Mouse (Mus musculus) intestine, embryonic 15.5 days (tissue): ENCODE measurements at regions not wholly inside any gene's neighbourhood (a gene's known extent, or its start where the extent isn't known, plus 50 kb on each side); places are given as distances from the start of the nearest gene placed in this dataset.

Experiments used
- ATAC-seq: fragments of 200-750 bp; cut with Nextera tagmentation; 2 replicates; pipeline ENCODE4 v1.8.0; 2017; ENCODE audit warnings: moderate TSS enrichment, moderate library complexity
- H3K27ac ChIP-seq: fragments of 300-500 bp; sonication (generic); 2 replicates; pipeline ENCODE4 v1.5.1; 2015; ENCODE audit warnings: mild to moderate bottlenecking, inconsistent platforms
- H3K27me3 ChIP-seq: fragments of 300-500 bp; sonication (generic); replicated peaks from 2 replicates; pipeline ENCODE4 v1.6.1; 2015; ENCODE audit warnings: inconsistent platforms
- H3K36me3 ChIP-seq: fragments of 300-500 bp; sonication (generic); 2 replicates; pipeline ENCODE4 v1.6.1; 2015; ENCODE audit warnings: inconsistent platforms
- H3K4me1 ChIP-seq: fragments of 300-500 bp; sonication (generic); replicated peaks from 2 replicates; pipeline ENCODE4 v1.6.1; 2015; ENCODE audit warnings: inconsistent platforms
- H3K4me2 ChIP-seq: fragments of 300-500 bp; sonication (generic); replicated peaks from 2 replicates; pipeline ENCODE4 v1.6.1; 2015; ENCODE audit warnings: mild to moderate bottlenecking, inconsistent platforms
- H3K4me3 ChIP-seq: fragments of 300-500 bp; sonication (generic); replicated peaks from 2 replicates; pipeline ENCODE4 v1.5.1; 2015; ENCODE audit warnings: inconsistent platforms
- H3K9ac ChIP-seq: fragments of 300-500 bp; sonication (generic); 2 replicates; pipeline ENCODE4 v1.6.1; 2015; ENCODE audit warnings: inconsistent platforms
- H3K9me3 ChIP-seq: fragments of 300-500 bp; sonication (generic); 2 replicates; pipeline ENCODE4 v1.6.1; 2016; ENCODE audit warnings: inconsistent platforms
- WGBS: fragments of 180-500 bp; shearing (Covaris S2); methylation state at CpG from one replicate; pipeline ENCODE4 v1.1.7; 2015; 5-methylcytosine and 5-hydroxymethylcytosine counted together

GRCm38 (mm10) chr1:186497333-186497732 lies 208.5 kb downstream of the Tgfb2 start:
- H3K4me1 ChIP-seq: no peaks in the 10 kb centered on the region
- H3K9me3 ChIP-seq: no peaks in the 10 kb centered on the region
- no peak overlapping the region for H3K9ac ChIP-seq
- no peaks in the 10 kb centered on the region for H3K36me3 ChIP-seq
- H3K27me3 ChIP-seq: no peaks in the 10 kb centered on the region
- no peak overlapping the region for H3K4me2 ChIP-seq
- 71% methylated on average over 2 of the region's 2 CpGs for WGBS
- ATAC-seq: peak; percentile 92
- H3K4me3 ChIP-seq: no peak overlapping the region
- no peak overlapping the region for H3K27ac ChIP-seq

- Histone ChIP-seq H3K36me3 (no peaks in the 10 kb centered on the region), H3K9me3 (no peaks in the 10 kb centered on the region), H3K4me3 (no peak overlapping the region), H3K9ac (no peak overlapping the region), H3K4me1 (no peaks in the 10 kb centered on the region), H3K27ac (no peak overlapping the region), H3K27me3 (no peaks in the 10 kb centered on the region), H3K4me2 (no peak overlapping the region)
- ATAC-seq: no peak
- 92% methylated on average over 5 of the region's 5 CpGs for WGBS
Observed at GRCm38 (mm10) chr1:186494411-186494783, 211.4 kb downstream of the Tgfb2 start.

- ATAC-seq: no peak
- 85% methylated on average over 14 of the region's 14 CpGs for WGBS
- Histone ChIP-seq H3K9me3 (no peaks in the 10 kb centered on the region), H3K27ac (no peak overlapping the region), H3K4me2 (no peak overlapping the region), H3K9ac (no peak overlapping the region), H3K4me3 (no peak overlapping the region), H3K27me3 (no peaks in the 10 kb centered on the region), H3K36me3 (no peaks in the 10 kb centered on the region), H3K4me1 (no peaks in the 10 kb centered on the region)
Observed at GRCm38 (mm10) chr1:186493664-186494410, 212.0 kb downstream of the Tgfb2 start.

- Histone ChIP-seq H3K4me1 (peaks cover 7% of the 10 kb centered on the region; the same call in 1 of the 2 replicates), H3K27me3 (no peaks in the 10 kb centered on the region), H3K4me2 (no peak overlapping the region), H3K4me3 (no peak overlapping the region), H3K36me3 (no peaks in the 10 kb centered on the region), H3K27ac (no peak overlapping the region), H3K9ac (no peak overlapping the region), H3K9me3 (no peaks in the 10 kb centered on the region)
- WGBS: 39% methylated on average over 8 of the region's 8 CpGs
- ATAC-seq: no peak
Observed at GRCm38 (mm10) chr1:186482177-186482576, 223.6 kb downstream of the Tgfb2 start.

- Histone ChIP-seq H3K36me3 (no peaks in the 10 kb centered on the region), H3K9ac (no peak overlapping the region), H3K4me2 (no peak overlapping the region), H3K9me3 (no peaks in the 10 kb centered on the region), H3K27ac (no peak overlapping the region), H3K4me1 (peaks cover 4% of the 10 kb centered on the region; the same call in 1 of the 2 replicates), H3K4me3 (no peak overlapping the region), H3K27me3 (no peaks in the 10 kb centered on the region)
- ATAC-seq: no peak
- 43% methylated on average over 1 of the region's 1 CpGs for WGBS
Observed at GRCm38 (mm10) chr1:186480019-186480418, 225.8 kb downstream of the Tgfb2 start.

- Histone ChIP-seq H3K27ac (no peak overlapping the region), H3K27me3 (no peaks in the 10 kb centered on the region), H3K4me3 (no peak overlapping the region), H3K36me3 (no peaks in the 10 kb centered on the region), H3K9ac (no peak overlapping the region), H3K9me3 (no peaks in the 10 kb centered on the region), H3K4me2 (no peak overlapping the region), H3K4me1 (peaks cover 4% of the 10 kb centered on the region; the same call in 1 of the 2 replicates)
- 59% methylated on average over 8 of the region's 8 CpGs for WGBS
- ATAC-seq: peak; percentile 69
Observed at GRCm38 (mm10) chr1:186478428-186479238, 227.2 kb downstream of the Tgfb2 start.

GRCm38 (mm10) chr1:186474844-186475243 lies 230.9 kb downstream of the Tgfb2 start:
- H3K9me3 ChIP-seq: no peaks in the 10 kb centered on the region
- no peak overlapping the region for H3K9ac ChIP-seq
- ATAC-seq: no peak
- WGBS: 57% methylated on average over 2 of the region's 2 CpGs
- no peak overlapping the region for H3K4me2 ChIP-seq
- H3K27me3 ChIP-seq: no peaks in the 10 kb centered on the region
- H3K36me3 ChIP-seq: no peaks in the 10 kb centered on the region
- no peak overlapping the region for H3K4me3 ChIP-seq
- H3K27ac ChIP-seq: no peak overlapping the region
- H3K4me1 ChIP-seq: peaks cover 4% of the 10 kb centered on the region; the same call in 1 of the 2 replicates

- H3K9me3 ChIP-seq: no peaks in the 10 kb centered on the region
- H3K9ac ChIP-seq: no peak overlapping the region
- no peak overlapping the region for H3K27ac ChIP-seq
- H3K4me1 ChIP-seq: peaks cover 4% of the 10 kb centered on the region; the same call in 1 of the 2 replicates
- WGBS: 68% methylated on average over 1 of the region's 1 CpGs
- H3K4me2 ChIP-seq: no peak overlapping the region
- H3K36me3 ChIP-seq: no peaks in the 10 kb centered on the region
- no peak for ATAC-seq
- H3K27me3 ChIP-seq: no peaks in the 10 kb centered on the region
- H3K4me3 ChIP-seq: no peak overlapping the region
Observed at GRCm38 (mm10) chr1:186474385-186474784, 231.4 kb downstream of the Tgfb2 start.

GRCm38 (mm10) chr1:186472955-186473354 lies 232.8 kb downstream of the Tgfb2 start:
- Histone ChIP-seq H3K9ac (no peak overlapping the region), H3K9me3 (no peaks in the 10 kb centered on the region), H3K4me3 (no peak overlapping the region), H3K27ac (no peak overlapping the region), H3K36me3 (no peaks in the 10 kb centered on the region), H3K27me3 (no peaks in the 10 kb centered on the region), H3K4me2 (no peak overlapping the region), H3K4me1 (no peaks in the 10 kb centered on the region)
- 64% methylated on average over 10 of the region's 10 CpGs for WGBS
- no peak for ATAC-seq

GRCm38 (mm10) chr1:186465526-186465925 lies 240.3 kb downstream of the Tgfb2 start:
- no peak overlapping the region for H3K4me2 ChIP-seq
- WGBS: 93% methylated on average over 5 of the region's 5 CpGs
- no peaks in the 10 kb centered on the region for H3K36me3 ChIP-seq
- no peaks in the 10 kb centered on the region for H3K9me3 ChIP-seq
- no peaks in the 10 kb centered on the region for H3K27me3 ChIP-seq
- no peak overlapping the region for H3K9ac ChIP-seq
- H3K4me3 ChIP-seq: no peak overlapping the region
- no peak overlapping the region for H3K27ac ChIP-seq
- ATAC-seq: no peak
- no peaks in the 10 kb centered on the region for H3K4me1 ChIP-seq

- Histone ChIP-seq H3K9ac (no peak overlapping the region), H3K4me1 (no peaks in the 10 kb centered on the region), H3K27me3 (no peaks in the 10 kb centered on the region), H3K36me3 (no peaks in the 10 kb centered on the region), H3K4me3 (no peak overlapping the region), H3K9me3 (no peaks in the 10 kb centered on the region), H3K4me2 (no peak overlapping the region), H3K27ac (no peak overlapping the region)
- WGBS: 82% methylated on average over 10 of the region's 10 CpGs
- no peak for ATAC-seq
Observed at GRCm38 (mm10) chr1:186460742-186461141, 245.0 kb downstream of the Tgfb2 start.

GRCm38 (mm10) chr1:186458099-186458637 lies 247.6 kb downstream of the Tgfb2 start:
- Histone ChIP-seq H3K4me1 (no peaks in the 10 kb centered on the region), H3K9me3 (no peaks in the 10 kb centered on the region), H3K27ac (no peak overlapping the region), H3K4me3 (no peak overlapping the region), H3K27me3 (no peaks in the 10 kb centered on the region), H3K9ac (no peak overlapping the region), H3K4me2 (no peak overlapping the region), H3K36me3 (no peaks in the 10 kb centered on the region)
- 21% methylated on average over 2 of the region's 2 CpGs for WGBS
- no peak for ATAC-seq
